Mouse (Mus musculus): ENCODE results near the gene Vil1.
"Not testable (repeated sequence)": the region's sequence is repeated elsewhere in the genome, so short reads cannot be mapped to it uniquely, and the experiment has no call there.

Vil1 gene

GRCm38 (mm10) chr1:74387386-74387988 lies 21.7 kb upstream of the Vil1 start:
- DNase-seq (ENCODE audit: low read depth, low spot score): no peak

- DNase-seq (ENCODE audit: low read depth, low spot score): no peak
Measured at GRCm38 (mm10) chr1:74388398-74388920, 20.7 kb upstream of the Vil1 start.

- DNase-seq (ENCODE audit: low read depth, low spot score): no peak
Measured at GRCm38 (mm10) chr1:74389831-74390286, 19.3 kb upstream of the Vil1 start.

- peak; percentile 30 for DNase-seq (ENCODE audit: low read depth, low spot score)
Measured at GRCm38 (mm10) chr1:74390287-74390906, 18.8 kb upstream of the Vil1 start.

- peak; percentile 84 for DNase-seq (ENCODE audit: low read depth, low spot score)
Measured at GRCm38 (mm10) chr1:74390924-74391748, 18.0 kb upstream of the Vil1 start, which contains the start of gene Ctdsp1. Gene Ctdsp1, plus strand, starts transcription at chr1:74391509.

GRCm38 (mm10) chr1:74391844-74392441 lies 17.2 kb upstream of the Vil1 start:
- no peak for DNase-seq (ENCODE audit: low read depth, low spot score)

GRCm38 (mm10) chr1:74392446-74392994 lies 16.7 kb upstream of the Vil1 start:
- DNase-seq (ENCODE audit: low read depth, low spot score): no peak

GRCm38 (mm10) chr1:74393010-74393409 lies 16.2 kb upstream of the Vil1 start:
- DNase-seq (ENCODE audit: low read depth, low spot score): no peak

GRCm38 (mm10) chr1:74393697-74394096 lies 15.5 kb upstream of the Vil1 start:
- no peak for DNase-seq (ENCODE audit: low read depth, low spot score)

- no peak for DNase-seq (ENCODE audit: low read depth, low spot score)
Measured at GRCm38 (mm10) chr1:74394311-74394710, 14.9 kb upstream of the Vil1 start.

- DNase-seq (ENCODE audit: low read depth, low spot score): no peak
Measured at GRCm38 (mm10) chr1:74394858-74395257, 14.3 kb upstream of the Vil1 start.

GRCm38 (mm10) chr1:74395290-74395689 lies 13.9 kb upstream of the Vil1 start:
- DNase-seq (ENCODE audit: low read depth, low spot score): no peak

- not testable (repeated sequence) for DNase-seq (ENCODE audit: low read depth, low spot score)
Measured at GRCm38 (mm10) chr1:74396456-74397222, 12.5 kb upstream of the Vil1 start.

GRCm38 (mm10) chr1:74397268-74397918 lies 11.8 kb upstream of the Vil1 start:
- peak; percentile 92 for DNase-seq (ENCODE audit: low read depth, low spot score)

GRCm38 (mm10) chr1:74397919-74398451 lies 11.2 kb upstream of the Vil1 start:
- DNase-seq (ENCODE audit: low read depth, low spot score): no peak

- DNase-seq (ENCODE audit: low read depth, low spot score): no peak
Measured at GRCm38 (mm10) chr1:74400531-74400930, 8.6 kb upstream of the Vil1 start.

- DNase-seq (ENCODE audit: low read depth, low spot score): no peak
Measured at GRCm38 (mm10) chr1:74401015-74401702, 8.0 kb upstream of the Vil1 start.

- no peak for DNase-seq (ENCODE audit: low read depth, low spot score)
Measured at GRCm38 (mm10) chr1:74404206-74404605, 5.0 kb upstream of the Vil1 start.

- DNase-seq (ENCODE audit: low read depth, low spot score): no peak
Measured at GRCm38 (mm10) chr1:74411753-74412325, 2.7 kb downstream of the Vil1 start.

Data from retina, adult 2 months (tissue).